Mouse (Mus musculus): ENCODE data around the gene Chil1. TPM values are rescaled to one million over a fixed set of nuclear protein-coding genes. Genes with fewer than 3 reads are reported as not detected.

Chil1 gene
- total RNA-seq, 2 experiments from 2014 or later, result 0.34 to 0.92 TPM

Other genes with a start within 250 kb of the Chil1 start
- gene Fmod, start 144.9 kb upstream of the Chil1 start, total RNA-seq (2021), result 10 to 100 TPM; 11.6 to 12.1 TPM
- 10 to 100 TPM; 25.7 to 29.2 TPM for gene Btg2, start 103.1 kb upstream of the Chil1 start, total RNA-seq (2021)
- not detected for gene Chit1, start 70.9 kb upstream of the Chil1 start, total RNA-seq (2021)
- gene Mybph, start 11.3 kb downstream of the Chil1 start, total RNA-seq (2021), result not detected
- gene Adora1, start 53.3 kb downstream of the Chil1 start, total RNA-seq (2021), result 10 to 100 TPM; 15.5 to 20.5 TPM
- gene Myog, start 107.8 kb downstream of the Chil1 start, total RNA-seq (2021), result not detected
- gene Ppfia4, start 150.8 kb downstream of the Chil1 start, total RNA-seq (2021), result 1 to 10 TPM; 1.6 to 1.9 TPM
- gene Tmem183a, start 179.8 kb downstream of the Chil1 start, total RNA-seq (2021), result 10 to 100 TPM; 19.4 to 19.8 TPM
- not detected for gene 4933406M09Rik, start 203.8 kb downstream of the Chil1 start, total RNA-seq (2021)
- gene Cyb5r1, start 223.4 kb downstream of the Chil1 start, total RNA-seq (2021), result 10 to 100 TPM; 25.3 to 25.5 TPM
- 100 to 1,000 TPM; 140 TPM for gene Adipor1, start 233.2 kb downstream of the Chil1 start, total RNA-seq (2021)

Data from heart, postnatal 25 days (tissue).